Mouse (Mus musculus) kidney, postnatal 4 days (tissue): Measurements from ENCODE around the gene Trip12.

Source experiments
- DNase-seq, 2 experiments: peaks; one replicate each; pipeline ENCODE4 v3.0.0; 2021; ENCODE audit warnings: mixed read lengths in 2 of 2

Gene Trip12

GRCm38 (mm10) chr1:84758843-84759242, 81.5 kb downstream of the Trip12 start:
- no peak for DNase-seq

DNA sequence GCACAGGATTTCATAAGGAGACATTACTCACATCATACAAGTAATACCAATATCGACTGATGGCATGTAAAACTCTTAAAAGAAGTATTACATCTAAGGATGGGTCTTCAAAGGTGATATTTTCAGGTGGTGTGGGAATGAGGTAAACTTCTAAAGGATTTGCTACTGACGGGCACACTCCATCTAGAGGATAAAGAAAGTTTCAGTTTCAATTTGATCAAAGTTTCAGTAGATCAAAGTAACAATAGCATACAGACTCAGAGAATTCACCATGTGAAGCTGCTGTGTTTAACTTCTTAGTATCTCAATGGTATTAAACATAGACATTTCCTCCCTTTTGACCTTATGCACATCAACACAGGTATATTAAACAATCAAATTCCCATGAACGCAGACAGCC, 98.2 kb downstream of the Trip12 start:
- DNase-seq, result no peak

GRCm38 (mm10) chr1:84740080-84740479, 100.2 kb downstream of the Trip12 start:
- DNase-seq, result no peak

GRCm38 (mm10) chr1:84737097-84737496, 103.2 kb downstream of the Trip12 start:
- no peak for DNase-seq

DNA sequence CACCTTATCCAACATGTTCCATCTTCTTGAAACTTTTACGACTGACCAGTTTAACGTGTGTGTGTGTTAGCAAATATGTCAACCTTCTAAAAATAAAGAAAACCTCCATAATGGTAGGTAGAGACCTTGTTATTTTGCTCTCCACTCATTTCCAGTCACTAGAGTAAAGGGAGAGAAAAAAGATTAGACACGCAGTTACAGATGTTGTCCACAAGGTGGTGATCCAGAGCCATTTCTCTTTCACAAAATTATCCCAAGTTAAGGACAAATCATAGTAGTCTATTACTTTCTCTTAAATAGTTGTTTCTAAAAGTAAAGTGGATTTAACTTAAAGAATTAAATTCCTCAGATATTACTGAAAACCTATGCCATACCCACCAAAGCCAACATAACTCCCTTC, 106.5 kb downstream of the Trip12 start:
- DNase-seq, result no peak

DNA sequence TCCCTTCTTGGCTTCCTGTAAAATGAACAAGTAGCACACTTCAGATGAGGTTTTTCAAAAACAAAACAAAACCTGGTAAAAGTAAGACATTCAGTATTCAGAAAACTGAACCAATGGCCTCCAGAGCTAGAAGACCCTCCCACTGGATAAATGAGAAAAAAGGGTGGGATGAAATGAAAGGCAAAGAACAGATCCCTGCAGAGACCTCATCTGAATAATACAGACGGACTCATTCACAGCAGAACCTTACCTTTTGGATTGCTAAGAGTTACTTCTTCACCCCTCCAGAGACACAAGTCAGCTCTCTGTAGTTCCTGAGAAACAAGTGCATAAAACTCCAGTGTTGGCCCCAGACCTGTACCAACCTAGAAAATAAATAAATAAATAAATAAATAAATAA, 108.6 kb downstream of the Trip12 start:
- DNase-seq, result no peak

GRCm38 (mm10) chr1:84722841-84723240, 117.5 kb downstream of the Trip12 start:
- no peak for DNase-seq

- DNase-seq, result no peak
Observed at GRCm38 (mm10) chr1:84722371-84722770, 117.9 kb downstream of the Trip12 start.

GRCm38 (mm10) chr1:84721942-84722341, 118.4 kb downstream of the Trip12 start:
- DNase-seq, result no peak

DNA sequence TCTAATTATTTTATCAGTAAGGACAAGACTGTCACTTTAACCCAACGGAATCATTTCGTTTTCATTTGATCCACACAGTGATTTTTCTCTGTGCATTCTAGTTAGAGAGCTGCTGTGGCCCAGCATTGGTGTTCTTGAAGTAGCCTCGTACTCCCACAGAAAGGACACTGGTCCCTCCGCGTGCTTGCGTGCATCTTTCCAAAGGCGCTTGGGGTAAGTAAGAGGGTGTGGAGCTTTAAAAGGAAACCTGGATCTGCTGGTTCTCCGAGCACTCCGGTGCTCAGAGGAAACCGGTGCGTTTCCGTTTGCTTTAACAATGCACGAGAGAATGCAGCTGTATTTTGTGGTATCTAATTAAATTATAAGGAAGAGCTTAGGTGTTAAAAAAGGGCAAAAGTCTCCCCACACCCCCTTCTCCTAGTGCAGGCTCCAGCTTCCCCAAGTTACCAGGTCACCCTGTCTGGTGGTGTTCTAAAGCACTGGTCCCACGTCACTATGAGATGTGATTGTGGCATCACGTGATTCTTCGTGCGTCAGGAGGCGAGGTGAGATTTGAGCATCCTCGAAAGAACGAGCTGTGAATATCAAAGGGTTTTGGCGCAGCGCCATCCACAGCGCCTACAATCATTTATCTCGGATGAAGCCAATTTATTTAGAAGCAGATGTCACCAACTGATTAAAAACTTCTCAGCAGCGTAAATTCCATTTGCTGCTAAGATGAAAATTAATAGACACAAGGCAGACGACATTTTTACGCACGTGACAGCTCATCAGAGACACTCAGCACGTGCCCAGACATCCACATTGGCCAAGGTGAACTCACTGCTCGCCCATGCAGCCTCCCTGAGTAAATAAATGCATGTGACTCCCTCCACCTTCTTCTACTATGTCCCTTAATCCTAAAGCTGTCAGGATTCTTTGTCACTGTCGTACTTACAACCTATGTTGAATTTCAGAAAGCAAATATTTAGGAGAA, 130.2 kb downstream of the Trip12 start:
- DNase-seq, result peak; percentile 16 to 27

DNA sequence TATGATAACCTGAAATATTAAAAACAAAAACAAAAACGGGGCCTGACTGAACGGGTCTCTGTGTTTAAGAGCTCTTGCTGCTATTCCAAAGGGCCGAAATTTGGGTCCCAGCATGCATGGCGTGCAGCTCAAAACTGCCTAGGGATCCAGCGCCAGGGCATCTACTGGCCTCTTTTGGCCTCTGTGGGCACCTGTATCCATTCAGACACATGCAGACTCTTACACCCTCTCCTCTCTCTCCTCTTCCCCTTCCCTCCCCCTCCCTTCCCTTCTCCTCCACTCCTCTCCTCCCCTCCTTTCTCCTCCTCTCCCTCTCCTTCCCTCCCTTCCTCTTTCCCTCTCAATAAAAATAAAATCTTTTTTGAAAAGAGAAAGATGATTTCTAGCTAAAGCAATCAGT, 130.9 kb downstream of the Trip12 start:
- DNase-seq, result no peak

DNA sequence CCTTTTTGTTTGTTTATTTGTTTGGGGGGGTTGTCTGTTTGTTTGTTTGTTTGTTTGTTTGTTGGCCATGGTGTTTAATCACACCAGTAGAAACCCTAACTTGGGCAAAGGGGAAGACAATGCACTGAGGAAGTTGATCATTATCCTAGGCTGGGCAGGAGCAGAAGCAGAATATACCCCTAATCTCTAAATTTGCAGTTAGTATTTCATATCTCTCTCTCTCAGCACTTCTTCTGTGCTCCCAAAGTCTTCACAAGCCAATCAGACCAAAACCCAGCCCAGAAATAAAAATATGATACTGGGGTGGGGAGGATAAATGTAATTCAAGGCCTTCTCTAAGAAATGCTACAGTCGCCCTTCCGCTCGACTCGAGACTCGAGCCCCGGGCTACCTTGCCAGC, 140.1 kb downstream of the Trip12 start:
- no peak for DNase-seq

- DNase-seq, result peak; percentile 53 to 62
Observed at GRCm38 (mm10) chr1:84697136-84697535, 143.2 kb downstream of the Trip12 start.

DNA sequence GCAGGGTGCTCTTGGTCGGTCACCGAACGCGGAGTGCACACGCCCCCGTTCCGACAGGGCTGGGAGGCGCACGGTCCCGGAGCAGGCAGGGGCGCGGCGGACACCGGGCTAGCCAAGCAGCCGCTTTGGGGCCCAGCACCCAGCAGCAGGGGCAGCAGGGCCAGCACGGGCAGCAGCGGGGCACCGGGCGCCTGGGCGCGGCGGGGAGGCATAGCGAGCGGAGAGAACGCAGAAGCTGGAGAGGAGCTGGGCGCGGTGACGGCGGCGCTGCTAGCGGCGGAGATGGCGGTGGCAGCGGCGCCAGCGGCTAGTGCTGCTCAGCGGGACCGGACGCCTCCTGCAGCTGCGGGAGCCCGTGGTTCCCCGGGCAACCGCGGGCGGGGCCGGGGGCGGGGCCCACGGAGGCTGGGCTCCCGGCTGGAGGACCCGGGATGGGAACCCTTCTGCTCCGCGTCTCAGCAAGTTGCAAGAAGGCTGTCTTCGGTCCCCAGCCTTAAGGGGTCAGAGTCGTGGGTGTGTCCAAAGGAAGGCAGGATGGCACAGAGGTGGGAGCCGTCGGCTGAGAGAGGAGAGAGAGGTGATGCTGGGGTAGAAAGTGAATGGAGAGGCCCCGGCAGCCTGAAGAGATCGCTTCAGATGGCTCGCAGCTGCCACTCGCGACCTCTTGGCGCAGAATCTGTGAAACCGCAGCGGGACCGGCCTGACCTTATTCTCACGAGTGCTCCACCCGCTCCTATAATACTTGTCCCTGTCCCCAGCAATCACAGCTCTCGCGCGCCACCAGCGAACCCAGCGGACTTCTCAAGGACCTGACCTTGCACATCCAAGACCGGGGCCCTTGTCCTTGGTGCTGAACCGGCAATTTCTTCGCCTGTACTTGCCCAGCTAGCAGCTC, 144.6 kb downstream of the Trip12 start, which contains the start of gene Dner:
TSS of gene Dner (minus strand) at position 705 of the 895 bp plus-strand sequence.
- peak; percentile 95 to 96 for DNase-seq

- peak; percentile 14 to 15 for DNase-seq
Observed at GRCm38 (mm10) chr1:84694688-84695474, 145.4 kb downstream of the Trip12 start.

GRCm38 (mm10) chr1:84677910-84678309, 162.4 kb downstream of the Trip12 start:
- DNase-seq, result no peak
